Mouse (Mus musculus) neutrophil, adult 5-6 weeks (primary cell): Measurements from ENCODE around the gene Pigt. TPM values are rescaled to one million over a fixed set of nuclear protein-coding genes. Genes with fewer than 3 reads are reported as not detected.

Experiments used
- ATAC-seq: fragments of 151-379, 151-347 bp; 2 replicates; pipeline ENCODE4 v1.8.0; 2017; ENCODE audit warnings: mild to moderate bottlenecking, moderate TSS enrichment; ENCODE audit not compliant: insufficient number of reproducible peaks, poor library complexity, low FRiP score, severe bottlenecking; ENCODE audit errors: extremely low read depth
- total RNA-seq: library from RNA; stranded (forward); fragments of 200-1000 nt; gene quantifications from 2 replicates; pipeline ENCODE4 v1.2.3, GENCODE M21; 2017

Gene Pigt
- total RNA-seq, 1 experiment from 2014 or later: 29.7 TPM

DNA sequence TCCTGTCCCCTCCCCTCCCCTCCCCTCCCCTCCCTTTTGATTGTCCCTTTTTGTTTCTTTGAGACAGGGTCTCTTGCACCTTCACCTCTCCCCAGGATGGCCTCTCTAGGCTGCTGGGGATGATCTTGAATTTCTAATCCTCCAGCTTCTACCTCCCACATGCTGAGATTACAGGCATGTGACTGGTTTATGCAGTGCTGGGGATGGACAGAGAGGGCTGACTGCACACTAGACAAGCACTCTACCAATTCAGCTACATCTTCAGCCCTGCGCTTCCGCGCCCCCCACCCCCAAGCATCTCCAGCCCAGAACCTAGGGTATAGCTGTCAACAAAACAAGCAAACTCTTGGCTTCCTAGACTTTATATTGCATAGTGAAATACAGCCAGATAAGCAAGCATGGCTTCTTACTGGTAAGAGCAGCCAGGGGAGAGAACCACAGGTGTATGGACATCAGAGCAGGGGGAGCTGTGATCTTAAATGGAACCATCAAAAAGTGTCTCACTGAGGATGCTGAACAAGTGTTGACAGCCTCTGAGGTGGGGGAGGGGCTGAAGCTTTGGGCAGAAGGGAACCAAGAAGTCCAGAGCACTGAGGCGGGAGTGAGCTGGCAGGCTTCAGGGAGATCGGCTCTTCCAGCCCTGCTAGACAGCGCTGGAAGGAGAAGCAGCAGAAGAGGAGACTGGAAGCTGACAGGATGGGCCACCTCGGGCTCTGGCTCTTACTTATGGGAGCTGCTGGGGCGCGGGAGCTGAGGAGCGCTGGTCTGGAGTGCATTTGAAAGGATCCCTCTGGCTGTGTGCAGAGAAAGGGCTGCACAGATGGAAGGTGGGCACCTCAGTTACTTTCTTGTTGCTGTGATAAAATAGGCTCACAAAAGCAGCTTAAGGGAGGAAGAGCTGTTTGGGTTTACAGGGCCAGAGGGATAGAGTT, 52.9 kb downstream of the Pigt start:
- no peak for ATAC-seq

- no peak for ATAC-seq
Observed at GRCm38 (mm10) chr2:164550895-164551269, 53.6 kb downstream of the Pigt start.

GRCm38 (mm10) chr2:164551502-164551901, 54.2 kb downstream of the Pigt start:
- no peak for ATAC-seq

Other genes starting within 250 kb of the Pigt start
- gene Svs3b, start 240.9 kb upstream of the Pigt start, total RNA-seq: not detected in 2 replicates
- gene Svs4, start 219.1 kb upstream of the Pigt start, total RNA-seq: not detected in 2 replicates
- not detected in 2 replicates for gene Svs3a, start 208.3 kb upstream of the Pigt start, total RNA-seq
- gene Svs6, start 180.8 kb upstream of the Pigt start, total RNA-seq: not detected in 2 replicates
- not detected in 2 replicates for gene Svs5, start 164.8 kb upstream of the Pigt start, total RNA-seq
- gene Slpi, start 108.4 kb upstream of the Pigt start, total RNA-seq: 327 and 410 TPM in 2 replicates
- 0.37 and 0.47 TPM in 2 replicates for gene Rbpjl, start 94.4 kb upstream of the Pigt start, total RNA-seq
- 0.12 TPM in 1 of 2 replicates, not detected in the other for gene Matn4, start 92.4 kb upstream of the Pigt start, total RNA-seq
- 61.3 and 73.7 TPM in 2 replicates for gene Sdc4, start 53.6 kb upstream of the Pigt start, total RNA-seq
- 26.4 and 33.5 TPM in 2 replicates for gene Sys1, start 40.6 kb upstream of the Pigt start, total RNA-seq
- not detected in 2 replicates for gene Gm20458, start 36.6 kb upstream of the Pigt start, total RNA-seq
- not detected in 2 replicates for gene Trp53tg5, start 23.8 kb upstream of the Pigt start, total RNA-seq
- gene Dbndd2, start 11.4 kb upstream of the Pigt start, total RNA-seq: 1.3 and 2.3 TPM in 2 replicates
- gene Wfdc2, start 64.9 kb downstream of the Pigt start, total RNA-seq: not detected in 2 replicates
- gene Spint3, start 75.9 kb downstream of the Pigt start, total RNA-seq: not detected in 2 replicates
- gene Wfdc6a, start 87.9 kb downstream of the Pigt start, total RNA-seq: not detected in 2 replicates
- gene Eppin, start 96.1 kb downstream of the Pigt start, total RNA-seq: not detected in 2 replicates
- not detected in 2 replicates for gene Wfdc6b, start 116.0 kb downstream of the Pigt start, total RNA-seq
- not detected in 2 replicates for gene Wfdc8, start 116.1 kb downstream of the Pigt start, total RNA-seq
- not detected in 2 replicates for gene Wfdc16, start 141.3 kb downstream of the Pigt start, total RNA-seq
- not detected in 2 replicates for gene Wfdc10, start 158.5 kb downstream of the Pigt start, total RNA-seq
- not detected in 2 replicates for gene Wfdc9, start 159.1 kb downstream of the Pigt start, total RNA-seq
- gene Wfdc11, start 176.6 kb downstream of the Pigt start, total RNA-seq: not detected in 2 replicates
- not detected in 2 replicates for gene Wfdc13, start 187.6 kb downstream of the Pigt start, total RNA-seq
- gene Spint4, start 201.0 kb downstream of the Pigt start, total RNA-seq: not detected in 2 replicates
- gene Spint5, start 217.8 kb downstream of the Pigt start, total RNA-seq: not detected in 2 replicates
- gene Wfdc3, start 248.4 kb downstream of the Pigt start, total RNA-seq: 0.58 TPM in 1 of 2 replicates, not detected in the other
- 20.0 and 26.7 TPM in 2 replicates for gene Dnttip1, start 248.5 kb downstream of the Pigt start, total RNA-seq